Mouse (Mus musculus) embryonic facial prominence, embryonic 14.5 days (tissue): ENCODE measurements around the gene Pibf1. TPM values are rescaled to one million over a fixed set of nuclear protein-coding genes. Genes with fewer than 3 reads are reported as not detected.
A peak's percentile ranks its signal among the peaks of the same experiment; 100 is the strongest.

Source experiments
- ATAC-seq: fragments of 200-750 bp; cut with Nextera tagmentation; 2 replicates; pipeline ENCODE4 v1.8.0; 2017; ENCODE audit warnings: low read depth, moderate number of reproducible peaks, moderate TSS enrichment
- DNase-seq: peaks from one replicate; pipeline ENCODE4 v3.0.0-alpha.2; 2015; ENCODE audit warnings: low spot score
- H3K27ac ChIP-seq: fragments of 300-500 bp; sonication (generic); replicated peaks from 2 replicates; pipeline ENCODE4 v1.5.1; 2014; ENCODE audit warnings: low read depth, mild to moderate bottlenecking, low read length, moderate library complexity
- H3K27me3 ChIP-seq: fragments of 300-500 bp; sonication (generic); replicated peaks from 2 replicates; pipeline ENCODE4 v1.6.1; 2014; ENCODE audit warnings: low read length; ENCODE audit not compliant: control insufficient read depth, insufficient read depth
- H3K36me3 ChIP-seq: fragments of 300-500 bp; sonication (generic); 2 replicates; pipeline ENCODE4 v1.6.1; 2014; ENCODE audit warnings: low read length, mixed read lengths; ENCODE audit not compliant: control insufficient read depth, insufficient read depth
- H3K4me1 ChIP-seq: fragments of 300-500 bp; sonication (generic); 2 replicates; pipeline ENCODE4 v1.6.1; 2014; ENCODE audit warnings: antibody characterized with exemption, low read length; ENCODE audit not compliant: control insufficient read depth, insufficient read depth
- H3K4me2 ChIP-seq: fragments of 300-500 bp; sonication (generic); 2 replicates; pipeline ENCODE4 v1.6.1; 2014; ENCODE audit warnings: low read depth, mild to moderate bottlenecking, low read length, moderate library complexity, mixed read lengths
- H3K4me3 ChIP-seq: fragments of 300-500 bp; sonication (generic); 2 replicates; pipeline ENCODE4 v1.5.1; 2014; ENCODE audit warnings: low read depth, mild to moderate bottlenecking, low read length
- H3K9ac ChIP-seq: fragments of 300-500 bp; sonication (generic); 2 replicates; pipeline ENCODE4 v1.6.1; 2014; ENCODE audit warnings: low read depth, mild to moderate bottlenecking, low read length, moderate library complexity, mixed read lengths
- H3K9me3 ChIP-seq: fragments of 300-500 bp; sonication (generic); 2 replicates; pipeline ENCODE4 v1.6.1; 2016; ENCODE audit warnings: low read length; ENCODE audit not compliant: control insufficient read depth
- WGBS: fragments of 180-500 bp; shearing (Covaris S2); extraction: QIAGEN DNeasy Blood & Tissue Kit; methylation state at CpG from one replicate; pipeline ENCODE4 v1.1.7; 2014; 5-methylcytosine and 5-hydroxymethylcytosine counted together
- polyA plus RNA-seq: library from polyadenylated mRNA; unstranded; fragments of >200 nt; fragmentation: Nextera tagmentation; extraction: Ambion mirVana; gene quantifications from 2 replicates; pipeline ENCODE4 v1.2.1, GENCODE M21; 2014

Gene Pibf1
- polyA plus RNA-seq, 1 experiment from 2014 or later: 17.3 TPM

GRCm38 (mm10) chr14:99127509-99127908 is 28.3 kb downstream of the Pibf1 start:
- Histone ChIP-seq H3K27me3 (no peaks in the 10 kb centered on the region), H3K36me3 (0 out of 2 replicates have a peak, but pooled peaks cover 15% of the 10 kb centered on the region), H3K4me1 (no peaks in the 10 kb centered on the region), H3K4me2 (no peak overlapping the region), H3K9ac (no peak overlapping the region), H3K9me3 (no peaks in the 10 kb centered on the region), H3K4me3 (no peak overlapping the region), H3K27ac (no peak overlapping the region)
- WGBS: 58% methylated on average over 1 of the region's 1 CpGs
- no peak for DNase-seq
- no peak for ATAC-seq

GRCm38 (mm10) chr14:99129050-99129449 is 29.8 kb downstream of the Pibf1 start:
- Histone ChIP-seq H3K27ac (no peak overlapping the region), H3K4me2 (no peak overlapping the region), H3K4me1 (no peaks in the 10 kb centered on the region), H3K4me3 (no peak overlapping the region), H3K36me3 (0 out of 2 replicates have a peak, but pooled peaks cover 13% of the 10 kb centered on the region), H3K9ac (no peak overlapping the region), H3K9me3 (no peaks in the 10 kb centered on the region), H3K27me3 (no peaks in the 10 kb centered on the region)
- no peak for DNase-seq
- no peak for ATAC-seq
- 94% methylated on average over 2 of the region's 2 CpGs for WGBS

- no peak overlapping the region for H3K27ac ChIP-seq
- DNase-seq: no peak
- peaks cover 26% of the 10 kb centered on the region for H3K36me3 ChIP-seq
- H3K9ac ChIP-seq: no peak overlapping the region
- no peak for ATAC-seq
- no peaks in the 10 kb centered on the region for H3K4me1 ChIP-seq
- no peak overlapping the region for H3K4me2 ChIP-seq
- 90% methylated on average over 2 of the region's 2 CpGs for WGBS
- H3K27me3 ChIP-seq: no peaks in the 10 kb centered on the region
- H3K4me3 ChIP-seq: no peak overlapping the region
- no peaks in the 10 kb centered on the region for H3K9me3 ChIP-seq
Observed at GRCm38 (mm10) chr14:99134048-99134447, 34.8 kb downstream of the Pibf1 start.

GRCm38 (mm10) chr14:99135761-99136160 is 36.5 kb downstream of the Pibf1 start:
- ATAC-seq (no peak), DNase-seq (no peak)
- Histone ChIP-seq H3K36me3 (peaks cover 31% of the 10 kb centered on the region), H3K4me2 (no peak overlapping the region), H3K9me3 (no peaks in the 10 kb centered on the region), H3K27me3 (no peaks in the 10 kb centered on the region), H3K4me3 (no peak overlapping the region), H3K27ac (no peak overlapping the region), H3K9ac (no peak overlapping the region), H3K4me1 (no peaks in the 10 kb centered on the region)
- 90% methylated on average over 9 of the region's 9 CpGs for WGBS

- Histone ChIP-seq H3K27me3 (no peaks in the 10 kb centered on the region), H3K27ac (no peak overlapping the region), H3K9me3 (no peaks in the 10 kb centered on the region), H3K36me3 (peaks cover 27% of the 10 kb centered on the region), H3K4me3 (no peak overlapping the region), H3K4me1 (no peaks in the 10 kb centered on the region), H3K9ac (no peak overlapping the region), H3K4me2 (no peak overlapping the region)
- ATAC-seq (no peak), DNase-seq (no peak)
- 87% methylated on average over 16 of the region's 16 CpGs for WGBS
Observed at GRCm38 (mm10) chr14:99136297-99136696, 37.1 kb downstream of the Pibf1 start.

GRCm38 (mm10) chr14:99140036-99140435 is 40.8 kb downstream of the Pibf1 start:
- DNase-seq: no peak
- no peak for ATAC-seq
- Histone ChIP-seq H3K27me3 (no peaks in the 10 kb centered on the region), H3K36me3 (peaks cover 32% of the 10 kb centered on the region), H3K4me2 (no peak overlapping the region), H3K9ac (no peak overlapping the region), H3K4me1 (no peaks in the 10 kb centered on the region), H3K4me3 (no peak overlapping the region), H3K27ac (no peak overlapping the region), H3K9me3 (no peaks in the 10 kb centered on the region)
- 93% methylated on average over 2 of the region's 2 CpGs for WGBS

- DNase-seq: peak; percentile 91
- Histone ChIP-seq H3K4me2 (no peak overlapping the region), H3K4me1 (no peaks in the 10 kb centered on the region), H3K27ac (no peak overlapping the region), H3K36me3 (peaks cover 20% of the 10 kb centered on the region), H3K27me3 (no peaks in the 10 kb centered on the region), H3K9me3 (no peaks in the 10 kb centered on the region), H3K4me3 (no peak overlapping the region), H3K9ac (no peak overlapping the region)
- peak; percentile 93 for ATAC-seq
- 22% methylated on average over 15 of the region's 15 CpGs for WGBS
Observed at GRCm38 (mm10) chr14:99141786-99142633, 42.8 kb downstream of the Pibf1 start.

GRCm38 (mm10) chr14:99146841-99147240 is 47.6 kb downstream of the Pibf1 start:
- no peak for DNase-seq
- H3K27me3 ChIP-seq: no peaks in the 10 kb centered on the region
- peaks cover 31% of the 10 kb centered on the region; the same call in 1 of the 2 replicates for H3K36me3 ChIP-seq
- WGBS: 57% methylated on average over 1 of the region's 1 CpGs
- no peak for ATAC-seq
- H3K9me3 ChIP-seq: no peaks in the 10 kb centered on the region
- H3K4me3 ChIP-seq: no peak overlapping the region
- H3K9ac ChIP-seq: no peak overlapping the region
- H3K27ac ChIP-seq: no peak overlapping the region
- H3K4me1 ChIP-seq: no peaks in the 10 kb centered on the region
- H3K4me2 ChIP-seq: no peak overlapping the region

- WGBS: 91% methylated on average over 4 of the region's 4 CpGs
- no peak overlapping the region for H3K4me2 ChIP-seq
- DNase-seq (no peak), ATAC-seq (no peak)
- peaks cover 30% of the 10 kb centered on the region for H3K36me3 ChIP-seq
- H3K9ac ChIP-seq: no peak overlapping the region
- no peaks in the 10 kb centered on the region for H3K4me1 ChIP-seq
- no peak overlapping the region for H3K27ac ChIP-seq
- H3K27me3 ChIP-seq: no peaks in the 10 kb centered on the region
- H3K9me3 ChIP-seq: no peaks in the 10 kb centered on the region
- no peak overlapping the region for H3K4me3 ChIP-seq
Observed at GRCm38 (mm10) chr14:99152683-99153082, 53.5 kb downstream of the Pibf1 start.
